Comparison of ENCODE assay signal across 8 mouse cellular contexts in genomic region chr12:87388122-87388774, GRCm38 (mm10). TPM values are rescaled to one million over a fixed set of nuclear protein-coding genes. Genes with fewer than 3 reads are reported as not detected.
DNase-seq lines count a peak whose midpoint lies in the region; ATAC-seq lines count a peak whose summit lies in the region.

Sptlc2 (minus strand) TSS chr12:87388355.

- WGBS in heart, embryonic 14.5 days = under 1% methylated on average over 45 of the region's 45 CpGs
- WGBS in liver, embryonic 13.5 days (ENCODE audit: insufficient replicate concordance) = under 1% methylated on average over 45 of the region's 45 CpGs
- 0% methylated on average over 45 of the region's 45 CpGs for WGBS in stomach, embryonic 16.5 days

- H3K9ac ChIP-seq in heart, embryonic 14.5 days (ENCODE audit: low read length) = peak within 1 kb of the TSS; percentile 91
- H3K9ac ChIP-seq in liver, embryonic 13.5 days = peak within 1 kb of the TSS; percentile 89
- peak within 1 kb of the TSS; percentile 95 for H3K9ac ChIP-seq in stomach, embryonic 16.5 days (ENCODE audit: low read length)

- peak; percentile 97 for ATAC-seq in CD4-positive, CD25-positive, alpha-beta regulatory T cell, adult 4 months
- peak; percentile 98 for ATAC-seq in heart, embryonic 14.5 days (ENCODE audit: insufficient number of reproducible peaks, insufficient read depth, low FRiP score, low read depth)
- ATAC-seq in liver, embryonic 13.5 days (ENCODE audit: low read depth) = peak; percentile 97
- peak; percentile 98 for ATAC-seq in stomach, embryonic 16.5 days (ENCODE audit: insufficient read depth, low FRiP score)

- H3K4me3 ChIP-seq in heart, embryonic 14.5 days (ENCODE audit: control insufficient read depth in 1 of 2, insufficient read depth in 1 of 2, low read depth in 1 of 2, low read length in 2 of 2) = peak within 1 kb of the TSS; percentile 90 to 94
- H3K4me3 ChIP-seq in liver, embryonic 13.5 days (replicated peaks) = peak within 1 kb of the TSS; percentile 79
- peak within 1 kb of the TSS; percentile 90 for H3K4me3 ChIP-seq in stomach, embryonic 16.5 days (replicated peaks; ENCODE audit: low read length)

- peaks cover 3 to 13% of the 10 kb centered on the region in 2 experiments; a peak in 3 of 4 replicates for H3K4me1 ChIP-seq in heart, embryonic 14.5 days (ENCODE audit: control insufficient read depth in 2 of 2, insufficient read depth in 2 of 2, low read length in 2 of 2)
- peaks cover 37% of the 10 kb centered on the region for H3K4me1 ChIP-seq in liver, embryonic 13.5 days (replicated peaks)
- H3K4me1 ChIP-seq in stomach, embryonic 16.5 days (ENCODE audit: control insufficient read depth, insufficient read depth, low read length) = peaks cover 13% of the 10 kb centered on the region

- no peaks in the 10 kb centered on the region for H3K36me3 ChIP-seq in heart, embryonic 14.5 days (ENCODE audit: control insufficient read depth, insufficient read depth, low read length)
- no peaks in the 10 kb centered on the region for H3K36me3 ChIP-seq in liver, embryonic 13.5 days
- no peaks in the 10 kb centered on the region for H3K36me3 ChIP-seq in stomach, embryonic 16.5 days (ENCODE audit: control insufficient read depth, insufficient read depth, low read length)

- H3K4me2 ChIP-seq in heart, embryonic 14.5 days (ENCODE audit: low read length) = peak within 1 kb of the TSS; percentile 81
- peak within 1 kb of the TSS; percentile 97 for H3K4me2 ChIP-seq in liver, embryonic 13.5 days
- H3K4me2 ChIP-seq in stomach, embryonic 16.5 days (ENCODE audit: low read depth, low read length) = peak within 1 kb of the TSS; percentile 70

- no peaks in the 10 kb centered on the region for H3K9me3 ChIP-seq in heart, embryonic 14.5 days (ENCODE audit: control insufficient read depth, low read length)
- H3K9me3 ChIP-seq in liver, embryonic 13.5 days (replicated peaks) = no peaks in the 10 kb centered on the region
- H3K9me3 ChIP-seq in stomach, embryonic 16.5 days (replicated peaks; ENCODE audit: control insufficient read depth, low read length) = no peaks in the 10 kb centered on the region

- no peaks in the 10 kb centered on the region for H3K27me3 ChIP-seq in heart, embryonic 14.5 days (ENCODE audit: control insufficient read depth, insufficient read depth, low read length)
- no peaks in the 10 kb centered on the region for H3K27me3 ChIP-seq in liver, embryonic 13.5 days
- H3K27me3 ChIP-seq in stomach, embryonic 16.5 days (ENCODE audit: control insufficient read depth, insufficient read depth, low read length) = no peaks in the 10 kb centered on the region

- H3K27ac ChIP-seq in heart, embryonic 14.5 days (replicated peaks in 1 of 2; ENCODE audit: control insufficient read depth in 1 of 2, insufficient read depth in 1 of 2, low read depth in 2 of 2, low read length in 2 of 2) = peak within 1 kb of the TSS; percentile 73 to 85
- H3K27ac ChIP-seq in liver, embryonic 13.5 days = peak within 1 kb of the TSS; percentile 76
- H3K27ac ChIP-seq in stomach, embryonic 16.5 days (ENCODE audit: low read length) = peak within 1 kb of the TSS; percentile 90

- peak; percentile 99 for DNase-seq in c-Kit-negative CD71-positive TER-119-positive erythroid progenitor cells, embryonic 14.5 days (ENCODE audit: low read depth, low spot score)
- peak; percentile 100 for DNase-seq in fibroblast of lung, adult 2 months (ENCODE audit: low read depth)
- DNase-seq in kidney, postnatal 14 days = peak; percentile 100
- peak; percentile 100 for DNase-seq in liver, embryonic 13.5 days
- DNase-seq in neural tube, embryonic 10.5 days (ENCODE audit: extremely low spot score, low spot score) = peak; percentile 98

RNA-seq across cellular contexts. Expression of gene Sptlc2, which starts in this region (rescaled TPM):
- 10 to 100 TPM; 56.8 to 71.9 TPM for polyA plus RNA-seq in CD4-positive, CD25-positive, alpha-beta regulatory T cell, adult 4 months (2017; shearing (Covaris generic))
- polyA plus RNA-seq in heart, embryonic 14.5 days (2014; fragmentation: Nextera tagmentation; extraction: Ambion mirVana) = 69.1 and 79.3 TPM in 2 replicates
- 30.6 and 36.4 TPM in 2 replicates for polyA plus RNA-seq in liver, embryonic 13.5 days (2015; fragmentation: Nextera tagmentation; extraction: Ambion mirVana)
- 98.7 and 101 TPM in 2 replicates for polyA plus RNA-seq in stomach, embryonic 16.5 days (2015; fragmentation: Nextera tagmentation; extraction: Ambion mirVana)

Comparison
In these comparisons a context has a peak if more than half of its experiments do, and no peak if none do; other contexts are left out.
1. Peak in every context shown above with its lines: DNase-seq, ATAC-seq, H3K4me3 ChIP-seq and H3K27ac ChIP-seq.